ENCODE assay signal across 25 mouse cellular contexts in the genomic region with DNA sequence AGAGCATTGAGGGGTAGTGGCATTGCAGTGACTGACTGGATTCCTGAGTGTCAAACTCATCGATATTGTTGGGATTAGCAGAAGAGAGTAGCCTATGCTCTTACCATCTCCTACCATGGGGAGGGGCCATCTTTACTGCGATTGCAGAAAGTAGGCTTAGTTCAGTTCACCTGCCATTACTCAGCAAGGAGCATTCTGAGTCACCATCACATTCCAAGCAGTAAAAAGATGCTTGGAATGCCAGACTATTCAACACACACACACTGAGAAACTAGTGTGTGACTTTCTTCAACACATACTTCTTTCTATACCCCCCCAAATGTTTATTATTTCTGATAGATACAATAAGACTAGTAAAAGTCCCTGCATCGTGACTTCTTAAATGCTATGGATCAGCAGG. TPM values are rescaled to one million over a fixed set of nuclear protein-coding genes. Genes with fewer than 3 reads are reported as not detected.
A peak's percentile ranks its signal among the peaks of the same experiment; 100 is the strongest.
DNase-seq lines count a peak whose midpoint lies in the region; ATAC-seq and TF ChIP-seq lines count a peak whose summit lies in the region.
"Had no signal": no experiment of that assay in that cellular context is flagged by ENCODE, and none has a peak within 500 bp of the region (broad histone marks: within the 10 kb centered on the region; RNA-seq: fewer than 3 reads in every experiment).

No protein-coding gene starts in this region.

- intact Hi-C loops in gastrocnemius, adult 2 months (cut with DNase I) = no loop called here
- intact Hi-C loops in heart, postnatal 36 days (cut with DNase I) = no loop called here

- WGBS in heart, embryonic 16.5 days = 79% methylated on average over 3 of the region's 3 CpGs
- WGBS in lung, embryonic 14.5 days = 77% methylated on average over 3 of the region's 3 CpGs

- no peak for TF ChIP-seq CTCF in gastrocnemius, adult 2 months (IDR thresholded peaks at IDR 0.05)
- no peak for TF ChIP-seq CTCF in lung, embryonic 14.5 days (IDR thresholded peaks at IDR 0.05; ENCODE audit: low read depth)

- peak overlapping the region; percentile 83; the same call in 1 of the 2 replicates for H3K27ac ChIP-seq in gastrocnemius, adult 2 months
- H3K27ac ChIP-seq in heart, embryonic 16.5 days (ENCODE audit: low read length) = peak overlapping the region; percentile 41; the same call in 1 of the 2 replicates
- peak overlapping the region; percentile 60; the same call in 1 of the 2 replicates for H3K27ac ChIP-seq in lung, embryonic 14.5 days (ENCODE audit: low read depth)
- H3K27ac ChIP-seq: embryonic facial prominence, embryonic 10.5 days; forebrain, embryonic 10.5 days; hindbrain, embryonic 14.5 days; liver, embryonic 14.5 days; neural tube, embryonic 13.5 days had no signal

- ATAC-seq in heart, embryonic 16.5 days (replicated peaks; ENCODE audit: extremely low read depth, insufficient read depth, low FRiP score) = 0 out of 2 replicates have a peak, but pooled peaks have one; percentile 14
- no peak for ATAC-seq in lung, embryonic 14.5 days (ENCODE audit: insufficient read depth)
- no peak for ATAC-seq in monocyte, adult 5-6 weeks (replicated peaks; ENCODE audit: insufficient number of reproducible peaks, low FRiP score, low TSS enrichment, poor library complexity, severe bottlenecking)
- ATAC-seq: CD4-positive, CD25-positive, alpha-beta regulatory T cell, adult 4 months; forebrain, embryonic 16.5 days; inflammation-experienced regulatory T-cells, adult 6 months had no signal

- no peak overlapping the region for H3K9ac ChIP-seq in heart, embryonic 16.5 days (ENCODE audit: low read length)
- no peak overlapping the region for H3K9ac ChIP-seq in lung, embryonic 14.5 days
- H3K9ac ChIP-seq: hindbrain, embryonic 14.5 days; liver, embryonic 14.5 days; neural tube, embryonic 13.5 days had no signal

- H3K4me2 ChIP-seq in heart, embryonic 16.5 days (ENCODE audit: low read depth, low read length) = no peak overlapping the region
- H3K4me2 ChIP-seq in lung, embryonic 14.5 days = no peak overlapping the region
- H3K4me2 ChIP-seq: hindbrain, embryonic 14.5 days; neural tube, embryonic 13.5 days had no signal

- DNase-seq in gastrocnemius, adult 2 months = no peak
- DNase-seq in gastrocnemius, postnatal 10 days = no peak
- no peak for DNase-seq in heart, postnatal 36 days
- no peak for DNase-seq in lung, embryonic 14.5 days
- DNase-seq in lung, postnatal 36 days = no peak
- peak; percentile 49 for DNase-seq in R1 (ENCODE audit: low read depth, low spot score)
- DNase-seq: adrenal gland, adult 2 months; cerebellum, adult 11 months; cerebellum, postnatal 10 days; kidney, adult 8-10 months; kidney, postnatal 4 days; midbrain, embryonic 14.5 days; retina, postnatal 1 day; right cerebral cortex, postnatal 25 days had no signal

- H3K4me1 ChIP-seq in heart, embryonic 16.5 days (ENCODE audit: control insufficient read depth, insufficient read depth, low read length) = peaks cover 18% of the 10 kb centered on the region
- H3K4me1 ChIP-seq in lung, embryonic 14.5 days (ENCODE audit: insufficient read depth) = no peaks in the 10 kb centered on the region; the same call in 1 of the 2 replicates
- H3K4me1 ChIP-seq: embryonic facial prominence, embryonic 10.5 days; forebrain, embryonic 10.5 days; neural tube, embryonic 13.5 days had no signal

- H3K4me3 ChIP-seq in gastrocnemius, adult 2 months = no peak overlapping the region
- no peak overlapping the region for H3K4me3 ChIP-seq in heart, embryonic 16.5 days (ENCODE audit: low read length)
- H3K4me3 ChIP-seq in lung, embryonic 14.5 days (ENCODE audit: low read depth, low read length) = no peak overlapping the region
- H3K4me3 ChIP-seq: embryonic facial prominence, embryonic 10.5 days; forebrain, embryonic 10.5 days; neural tube, embryonic 13.5 days had no signal

- peaks cover 23% of the 10 kb centered on the region for H3K36me3 ChIP-seq in heart, embryonic 16.5 days (ENCODE audit: control insufficient read depth, insufficient read depth)
- H3K36me3 ChIP-seq in lung, embryonic 14.5 days (ENCODE audit: insufficient read depth) = peaks cover 40% of the 10 kb centered on the region

- no peaks in the 10 kb centered on the region for H3K27me3 ChIP-seq in heart, embryonic 16.5 days (ENCODE audit: control insufficient read depth, insufficient read depth, low read length)
- no peaks in the 10 kb centered on the region for H3K27me3 ChIP-seq in lung, embryonic 14.5 days (ENCODE audit: insufficient read depth, low read length)
- H3K27me3 ChIP-seq: neural tube, embryonic 13.5 days had no signal

- H3K9me3 ChIP-seq in heart, embryonic 16.5 days (replicated peaks; ENCODE audit: control insufficient read depth, low read length) = no peaks in the 10 kb centered on the region
- H3K9me3 ChIP-seq in lung, embryonic 14.5 days (ENCODE audit: low read depth, low read length) = no peaks in the 10 kb centered on the region
- H3K9me3 ChIP-seq: embryonic facial prominence, embryonic 10.5 days; forebrain, embryonic 10.5 days; neural tube, embryonic 13.5 days had no signal

RNA-seq across cellular contexts. Expression of a gene that starts 11.3 kb away (rescaled TPM):
- 1 to 10 TPM; 6.1 to 7.9 TPM for total RNA-seq in gastrocnemius, adult 2 months (2021)
- 10 to 100 TPM in 1 of 2 experiments, 1 to 10 TPM in 1; 8.5 to 10.4 TPM for total RNA-seq in gastrocnemius, postnatal 10 days (2021)
- 6.3 and 7.2 TPM in 2 replicates for polyA plus RNA-seq in heart, embryonic 16.5 days (2015; fragmentation: Nextera tagmentation; extraction: Ambion mirVana)
- under 1 TPM; 0.50 to 0.73 TPM for total RNA-seq in heart, postnatal 36 days (2021)
- polyA plus RNA-seq in lung, embryonic 14.5 days (2014; fragmentation: Nextera tagmentation; extraction: Ambion mirVana) = 15.7 and 17.7 TPM in 2 replicates
- total RNA-seq in monocyte, adult 5-6 weeks (2017) = 0.76 to 1.6 TPM in 2 of 3 replicates, not detected in the other
- total RNA-seq: megakaryocyte-erythroid progenitor cell, adult 5-6 weeks had no signal

RNA-seq across cellular contexts. Expression of a gene that starts 49.1 kb away (rescaled TPM):
- 10 to 100 TPM; 11.6 to 12.2 TPM for total RNA-seq in gastrocnemius, adult 2 months (2021)
- 10 to 100 TPM; 14.2 TPM for total RNA-seq in gastrocnemius, postnatal 10 days (2021)
- 17.3 and 20.7 TPM in 2 replicates for polyA plus RNA-seq in heart, embryonic 16.5 days (2015; fragmentation: Nextera tagmentation; extraction: Ambion mirVana)
- 1 to 10 TPM; 5.9 to 8.2 TPM for total RNA-seq in heart, postnatal 36 days (2021)
- 35.6 and 36.0 TPM in 2 replicates for polyA plus RNA-seq in lung, embryonic 14.5 days (2014; fragmentation: Nextera tagmentation; extraction: Ambion mirVana)
- 6.5 to 9.9 TPM (median 7.2 TPM) in 3 replicates for total RNA-seq in monocyte, adult 5-6 weeks (2017)

RNA-seq across cellular contexts. Expression of a gene that starts 49.1 kb away (rescaled TPM):
- total RNA-seq in gastrocnemius, adult 2 months (2021) = 10 to 100 TPM; 14.9 to 22.8 TPM
- 10 to 100 TPM; 15.7 to 16.4 TPM for total RNA-seq in gastrocnemius, postnatal 10 days (2021)
- polyA plus RNA-seq in heart, embryonic 16.5 days (2015; fragmentation: Nextera tagmentation; extraction: Ambion mirVana) = 5.1 and 6.8 TPM in 2 replicates
- total RNA-seq in heart, postnatal 36 days (2021) = 10 to 100 TPM; 13.6 to 26.1 TPM
- 20.5 and 21.2 TPM in 2 replicates for polyA plus RNA-seq in lung, embryonic 14.5 days (2014; fragmentation: Nextera tagmentation; extraction: Ambion mirVana)
- 14.3 to 40.4 TPM (median 28.7 TPM) in 3 replicates for total RNA-seq in monocyte, adult 5-6 weeks (2017)
